Mouse (Mus musculus) E14TG2a.4 (cell line): ENCODE results near the gene Rhod.

Source experiments
- CTCF ChIP-seq: conservative IDR thresholded peaks from 2 replicates; pipeline ENCODE4 v1.5.1; 2014; ENCODE audit warnings: low read length
- NANOG ChIP-seq: IDR thresholded peaks from 2 replicates; pipeline ENCODE4 v1.6.1; 2014; ENCODE audit warnings: borderline replicate concordance, low read length, mixed read lengths

- no peak for TF ChIP-seq NANOG
- no peak for TF ChIP-seq CTCF
Observed at GRCm38 (mm10) chr19:4464666-4465065, 25.4 kb upstream of the Rhod start.
